Mouse (Mus musculus): ENCODE measurements around the gene Muc2. TPM values are rescaled to one million over a fixed set of nuclear protein-coding genes. Genes with fewer than 3 reads are reported as not detected.

Gene Muc2
- total and polyA plus RNA-seq, 3 experiments = not detected

DNA sequence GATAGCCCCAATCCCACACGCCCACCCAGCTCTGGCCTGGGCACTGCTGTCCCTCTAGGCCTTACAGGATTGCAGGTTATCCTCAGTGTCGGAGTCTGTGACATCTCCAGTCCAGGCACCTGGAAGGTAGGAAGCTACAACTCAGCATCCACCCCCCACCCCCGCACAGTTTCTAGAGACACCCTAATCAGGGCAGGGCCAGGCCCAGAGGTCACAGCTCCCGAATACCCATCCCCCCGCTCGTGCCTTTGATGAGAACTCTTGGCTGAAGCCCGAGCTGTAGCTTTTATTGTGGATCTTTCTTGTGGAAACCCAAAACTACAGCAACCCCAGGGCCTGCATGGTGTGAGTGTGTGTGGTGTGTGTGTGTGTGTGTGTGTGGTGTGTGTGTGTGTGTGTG, 37.9 kb upstream of the Muc2 start:
- in situ Hi-C loops (cut with MboI; ENCODE audit: low pct_ligation_motif_present, low pct_unique_long_range_greater_than_20kb, low sequenced_read_pairs) (no loop called here), dilution Hi-C loops (cut with MboI; ENCODE audit: extremely low pct_ligation_motif_present, extremely low pct_unique_long_range_greater_than_20kb, low sequenced_read_pairs) (no loop called here)
- no peak overlapping the region for H3K4me2 ChIP-seq (ENCODE audit: insufficient read depth, low read depth, poor library complexity, severe bottlenecking)
- H3K79me2 ChIP-seq (replicated peaks; ENCODE audit: control insufficient read depth, extremely low read depth, insufficient read depth, poor library complexity, severe bottlenecking) = no peaks in the 10 kb centered on the region
- H3K27me3 ChIP-seq (replicated peaks) = peaks cover 75% of the 10 kb centered on the region
- H3K9ac ChIP-seq (ENCODE audit: insufficient read depth, low read depth) = no peak overlapping the region
- TF ChIP-seq MAZ (IDR thresholded peaks at IDR 0.05; ENCODE audit: low read depth, low read length) = no peak
- TF ChIP-seq POLR2A (IDR thresholded peaks at IDR 0.05; ENCODE audit: low read depth, low read length) = no peak
- TF ChIP-seq GABPA (IDR thresholded peaks at IDR 0.05; ENCODE audit: insufficient replicate concordance, low read depth, low read length) = no peak
- no peak for TF ChIP-seq NRF1 (IDR thresholded peaks at IDR 0.05; ENCODE audit: low read depth, low read length)
- TF ChIP-seq UBTF (IDR thresholded peaks at IDR 0.05; ENCODE audit: low read depth, low read length) = no peak
- TF ChIP-seq MAFK (IDR thresholded peaks at IDR 0.05; ENCODE audit: insufficient replicate concordance, low read length) = no peak
- no peak for TF ChIP-seq NELFE (IDR thresholded peaks at IDR 0.05; ENCODE audit: low read depth, low read length)
- no peak for TF ChIP-seq JUN (IDR thresholded peaks at IDR 0.05; ENCODE audit: insufficient read depth, low read depth, low read length)
- no peak for TF ChIP-seq USF1 (IDR thresholded peaks at IDR 0.05; ENCODE audit: low read depth, low read length)
- no peak for TF ChIP-seq CHD2 (IDR thresholded peaks at IDR 0.05; ENCODE audit: low read length)
- TF ChIP-seq PAX5 (IDR thresholded peaks at IDR 0.05; ENCODE audit: low read length) = no peak
- TF ChIP-seq ETS1 (conservative IDR thresholded peaks at IDR 0.05; ENCODE audit: low read depth, low read length) = no peak
- TF ChIP-seq HCFC1 (IDR thresholded peaks at IDR 0.05; ENCODE audit: low read depth, low read length) = no peak
- no peak for TF ChIP-seq MXI1 (IDR thresholded peaks at IDR 0.05; ENCODE audit: low read depth, low read length)
- no peak overlapping the region for H3K27ac ChIP-seq (ENCODE audit: insufficient read depth, low read depth)
- H3K4me3 ChIP-seq (replicated peaks in 1 of 3; ENCODE audit: low read depth in 2 of 3, low read length in 2 of 3, poor library complexity in 1 of 3) = no peak overlapping the region
- H3K9me3 ChIP-seq (replicated peaks; ENCODE audit: low read length) = no peaks in the 10 kb centered on the region
- no peaks in the 10 kb centered on the region for H3K36me3 ChIP-seq (replicated peaks in 1 of 2; ENCODE audit: control insufficient read depth in 1 of 2, insufficient read depth in 1 of 2, low read length in 1 of 2)
- DNase-seq (ENCODE audit: extremely low read depth) = no peak
- H3K4me1 ChIP-seq (ENCODE audit: control insufficient read depth in 1 of 2, insufficient read depth in 2 of 2) = peaks cover 0 to 2% of the 10 kb centered on the region in 2 experiments; a peak in 1 of 4 replicates

DNA sequence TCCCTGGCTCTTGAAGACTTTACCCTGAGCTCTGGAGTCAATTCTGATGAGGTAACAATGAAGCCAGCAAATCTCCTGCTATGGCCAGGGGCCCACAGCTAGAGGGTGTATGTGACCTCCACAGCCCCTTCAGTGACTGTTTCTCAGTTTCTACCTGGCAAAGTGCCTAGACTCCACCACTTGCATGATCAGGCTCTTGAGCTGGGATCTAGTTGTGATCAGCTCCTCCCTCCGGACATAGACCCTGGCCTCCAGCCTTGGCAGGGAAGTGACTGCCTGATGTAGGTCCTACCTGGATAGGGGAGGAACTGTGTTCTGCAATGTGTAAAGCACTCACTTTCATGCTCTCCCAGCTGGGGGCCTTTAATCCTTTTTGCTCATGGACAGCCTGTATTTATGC, 29.8 kb upstream of the Muc2 start:
- TF ChIP-seq MAX (IDR thresholded peaks at IDR 0.05; ENCODE audit: low read length) = no peak
- no peak for TF ChIP-seq MAFK (IDR thresholded peaks at IDR 0.05; ENCODE audit: insufficient replicate concordance, low read length)
- no peak for TF ChIP-seq RCOR1 (conservative IDR thresholded peaks at IDR 0.05; ENCODE audit: low read depth, low read length)
- no peak for TF ChIP-seq EP300 (IDR thresholded peaks at IDR 0.05; ENCODE audit: low read length)
- no peak overlapping the region for H3K4me3 ChIP-seq (replicated peaks in 1 of 3; ENCODE audit: low read depth in 2 of 3, low read length in 2 of 3, poor library complexity in 1 of 3)
- no peaks in the 10 kb centered on the region for H3K79me2 ChIP-seq (replicated peaks; ENCODE audit: control insufficient read depth, extremely low read depth, insufficient read depth, poor library complexity, severe bottlenecking)
- peaks cover 74% of the 10 kb centered on the region for H3K27me3 ChIP-seq (replicated peaks)
- H3K9ac ChIP-seq (ENCODE audit: insufficient read depth, low read depth) = no peak overlapping the region
- H3K4me1 ChIP-seq (ENCODE audit: control insufficient read depth in 1 of 2, insufficient read depth in 2 of 2) = no peaks in the 10 kb centered on the region
- H3K27ac ChIP-seq (ENCODE audit: insufficient read depth, low read depth) = no peak overlapping the region
- no peaks in the 10 kb centered on the region for H3K9me3 ChIP-seq (replicated peaks; ENCODE audit: low read length)
- DNase-seq (ENCODE audit: extremely low read depth) = no peak
- dilution Hi-C loops (cut with MboI; ENCODE audit: extremely low pct_ligation_motif_present, extremely low pct_unique_long_range_greater_than_20kb, low sequenced_read_pairs) (no loop called here), in situ Hi-C loops (cut with MboI; ENCODE audit: low pct_ligation_motif_present, low pct_unique_long_range_greater_than_20kb, low sequenced_read_pairs) (no loop called here)
- H3K36me3 ChIP-seq (replicated peaks in 1 of 2; ENCODE audit: control insufficient read depth in 1 of 2, insufficient read depth in 1 of 2, low read length in 1 of 2) = no peaks in the 10 kb centered on the region
- no peak overlapping the region for H3K4me2 ChIP-seq (ENCODE audit: insufficient read depth, low read depth, poor library complexity, severe bottlenecking)
